Mouse (Mus musculus): ENCODE data around the gene Hpdl.

DNA sequence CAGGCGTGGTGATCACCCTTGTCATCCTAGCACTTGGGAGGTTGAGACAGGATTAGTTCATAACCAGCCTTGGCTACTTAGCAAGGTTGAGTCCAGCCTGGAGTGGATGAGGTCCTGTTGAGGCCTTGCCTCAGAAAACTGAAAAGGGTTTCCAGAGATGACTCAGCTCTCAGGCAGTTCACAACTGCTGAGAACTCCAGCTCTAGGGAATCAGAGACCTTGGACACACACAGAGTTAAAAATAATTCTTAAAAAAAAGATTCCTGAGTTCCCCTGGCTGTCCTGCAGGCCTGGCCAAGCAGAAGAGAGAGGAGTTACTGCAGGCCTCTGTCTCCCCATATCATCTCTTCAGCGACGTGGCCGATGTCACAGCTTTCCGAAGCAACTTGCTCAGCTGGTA lies 6.2 kb downstream of the Hpdl start:
- TF ChIP-seq GATA1 (IDR thresholded peaks at IDR 0.05; ENCODE audit: low read length) (no peak), TAL1 (IDR thresholded peaks at IDR 0.05; ENCODE audit: low read length) (no peak)
